Mouse (Mus musculus): Measurements from ENCODE around the gene Hacd3. TPM values are rescaled to one million over a fixed set of nuclear protein-coding genes. Genes with fewer than 3 reads are reported as not detected.

The Hacd3 gene
- 49.9 TPM for polyA plus RNA-seq (2014; fragmentation: Illumina TruSeq; extraction: RNeasy Lipid Tissue Mini Kit (QIAGEN cat#74804); ENCODE audit: low read depth, low replicate concordance)

GRCm38 (mm10) chr9:65020991-65021886 is at the start of gene Hacd3:
TSS of gene Hacd3 (minus strand) at chr9:65021693.

GRCm38 (mm10) chr9:65032269-65033108 is 11.0 kb upstream of the Hacd3 start, which contains the start of gene Dpp8:
TSS of gene Dpp8 (plus strand) at chr9:65032414.

GRCm38 (mm10) chr9:64960117-64960977 is 61.1 kb downstream of the Hacd3 start, which contains the start of gene Ints14:
TSS of gene Ints14 (plus strand) at chr9:64960905.

GRCm38 (mm10) chr9:64951161-64951657 is 70.3 kb downstream of the Hacd3 start, which contains the start of gene Slc24a1:
TSS of gene Slc24a1 (minus strand) at chr9:64951607.

Other genes with a start within 250 kb of the Hacd3 start
- gene Dennd4a, start 210.4 kb downstream of the Hacd3 start, polyA plus RNA-seq (2014; fragmentation: Illumina TruSeq; extraction: RNeasy Lipid Tissue Mini Kit (QIAGEN cat#74804); ENCODE audit: low read depth, low replicate concordance), result 8.1 TPM
- 0.05 TPM for gene Slc24a1, start 70.1 kb downstream of the Hacd3 start, polyA plus RNA-seq (2014; fragmentation: Illumina TruSeq; extraction: RNeasy Lipid Tissue Mini Kit (QIAGEN cat#74804); ENCODE audit: low read depth, low replicate concordance)
- 17.3 TPM for gene Ints14, start 60.8 kb downstream of the Hacd3 start, polyA plus RNA-seq (2014; fragmentation: Illumina TruSeq; extraction: RNeasy Lipid Tissue Mini Kit (QIAGEN cat#74804); ENCODE audit: low read depth, low replicate concordance)
- 51.4 TPM for gene Dpp8, start 10.7 kb upstream of the Hacd3 start, polyA plus RNA-seq (2014; fragmentation: Illumina TruSeq; extraction: RNeasy Lipid Tissue Mini Kit (QIAGEN cat#74804); ENCODE audit: low read depth, low replicate concordance)
- gene Igdcc4, start 79.8 kb upstream of the Hacd3 start, polyA plus RNA-seq (2014; fragmentation: Illumina TruSeq; extraction: RNeasy Lipid Tissue Mini Kit (QIAGEN cat#74804); ENCODE audit: low read depth, low replicate concordance), result 2.6 TPM
- 0.51 TPM for gene Igdcc3, start 119.5 kb upstream of the Hacd3 start, polyA plus RNA-seq (2014; fragmentation: Illumina TruSeq; extraction: RNeasy Lipid Tissue Mini Kit (QIAGEN cat#74804); ENCODE audit: low read depth, low replicate concordance)
- gene Parp16, start 173.7 kb upstream of the Hacd3 start, polyA plus RNA-seq (2014; fragmentation: Illumina TruSeq; extraction: RNeasy Lipid Tissue Mini Kit (QIAGEN cat#74804); ENCODE audit: low read depth, low replicate concordance), result 17.0 TPM
- 44.2 TPM for gene Cilp, start 243.5 kb upstream of the Hacd3 start, polyA plus RNA-seq (2014; fragmentation: Illumina TruSeq; extraction: RNeasy Lipid Tissue Mini Kit (QIAGEN cat#74804); ENCODE audit: low read depth, low replicate concordance)

Data from adipose tissue, adult 10 weeks (tissue).